Mouse (Mus musculus) T-helper 17 cell (primary cell): ENCODE measurements at regions not wholly inside any gene's neighbourhood (a gene's known extent, or its start where the extent isn't known, plus 50 kb on each side); places are given as distances from the start of the nearest gene placed in this dataset.

Source experiments
- in situ Hi-C, 2 experiments: fragments of 300-600 bp; cut with MboI, MseI; formaldehyde crosslinking; loops; 1 replicate in 1 of 2; 2 replicates in 1 of 2; pipeline ENCODE4 v1.15.1; 2025; ENCODE audit warnings: high pct_unique_total_duplicates in 2 of 2

DNA sequence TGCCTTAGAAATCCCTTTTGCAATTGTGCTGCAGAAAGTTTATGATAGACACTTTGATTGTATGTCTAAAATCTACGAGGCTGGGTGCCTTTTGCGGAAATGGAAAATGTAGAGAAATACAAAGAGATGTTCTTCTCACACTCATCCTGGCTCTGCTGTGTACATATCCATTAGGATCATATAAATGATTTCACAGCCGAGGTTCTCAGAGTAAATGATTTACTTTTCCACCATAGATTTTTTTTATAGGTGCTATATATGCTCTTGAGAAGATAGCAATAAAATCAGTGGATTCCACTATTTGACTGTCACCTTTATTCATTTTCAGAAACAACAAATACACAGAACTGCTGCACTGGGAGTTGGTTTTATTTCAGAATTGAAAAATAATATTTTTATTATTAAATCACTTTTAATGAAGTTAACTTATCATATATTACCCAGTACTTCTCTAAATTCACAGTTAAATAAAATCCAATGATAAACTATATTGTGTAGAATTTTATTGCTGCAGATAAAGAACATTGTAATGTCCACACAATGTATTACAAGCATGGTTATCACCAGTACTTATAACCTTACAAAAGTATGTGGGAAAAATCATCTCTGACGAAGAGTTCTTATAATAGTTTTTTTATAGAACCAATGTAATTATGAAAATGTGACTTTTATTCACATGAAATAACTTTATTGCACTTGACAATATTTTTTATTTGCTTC is 1385.8 kb downstream of the Pcdh7 start:
- in situ Hi-C loops = no loop called here

DNA sequence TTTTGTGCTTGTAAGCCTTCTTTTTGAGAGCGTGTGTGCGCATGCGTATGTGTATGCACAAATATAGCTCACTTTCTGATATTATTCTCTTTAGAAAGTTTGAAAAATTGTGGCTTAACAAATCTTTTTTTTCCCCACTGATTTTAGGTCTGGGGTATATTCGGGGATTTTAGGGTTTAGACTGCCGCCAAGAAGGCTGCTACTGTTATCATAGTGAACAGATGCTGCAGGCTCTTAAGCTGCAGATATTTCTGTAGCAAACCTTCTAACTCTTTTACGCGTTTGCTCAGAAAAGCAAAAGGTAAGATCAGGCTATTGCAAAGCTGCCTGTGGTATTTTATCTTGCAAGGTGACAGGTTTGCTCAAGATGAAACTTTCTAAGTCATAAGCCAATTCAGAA is 1420.5 kb downstream of the Pcdh7 start:
- in situ Hi-C loops = loop anchor here in 1 of 2 experiments (10.0 kb wide), 1 partner anchor 1594 kb away; no protein-coding TSS in a partner anchor

DNA sequence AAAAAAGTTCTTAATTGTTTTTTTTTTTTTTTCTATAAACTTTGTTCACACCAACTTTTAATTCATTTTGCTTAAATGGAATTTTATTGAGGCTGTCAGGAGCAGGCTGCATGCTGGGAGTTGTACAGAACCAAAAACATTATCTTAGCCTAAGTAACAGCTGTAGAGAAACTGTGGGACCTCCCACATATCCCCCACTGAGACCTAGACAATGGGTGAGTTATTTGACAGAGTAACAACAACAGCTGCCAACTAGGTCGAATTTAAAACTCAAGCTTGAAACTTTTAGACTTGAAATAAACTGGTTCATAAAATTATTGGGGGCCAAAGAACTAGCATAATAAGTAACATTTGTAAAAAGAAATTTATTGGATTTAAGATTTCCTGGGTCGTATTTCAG is 1421.0 kb downstream of the Pcdh7 start:
- in situ Hi-C loops = loop anchor here in 1 of 2 experiments (10.0 kb wide), 1 partner anchor 1594 kb away; no protein-coding TSS in a partner anchor
